Mouse (Mus musculus) liver, embryonic 12.5 days (tissue): ENCODE data around the gene Mettl5. TPM values are rescaled to one million over a fixed set of nuclear protein-coding genes. Genes with fewer than 3 reads are reported as not detected.

ENCODE experiments used
- ATAC-seq: fragments of 200-750 bp; cut with Nextera tagmentation; 2 replicates; pipeline ENCODE4 v1.8.0; 2017; ENCODE audit warnings: moderate number of reproducible peaks, mild to moderate bottlenecking, moderate library complexity
- H3K27ac ChIP-seq: fragments of 300-500 bp; sonication (generic); 2 replicates; pipeline ENCODE4 v1.5.1; 2016; ENCODE audit warnings: mild to moderate bottlenecking
- H3K27me3 ChIP-seq: fragments of 300-500 bp; sonication (generic); replicated peaks from 2 replicates; pipeline ENCODE4 v1.6.1; 2016; ENCODE audit warnings: mild to moderate bottlenecking, moderate library complexity
- H3K36me3 ChIP-seq: fragments of 300-500 bp; sonication (generic); 2 replicates; pipeline ENCODE4 v1.6.1; 2016; ENCODE audit warnings: mild to moderate bottlenecking, moderate library complexity
- H3K4me1 ChIP-seq: fragments of 300-500 bp; sonication (generic); 2 replicates; pipeline ENCODE4 v1.6.1; 2016
- H3K4me2 ChIP-seq: fragments of 300-500 bp; sonication (generic); 2 replicates; pipeline ENCODE4 v1.6.1; 2016; ENCODE audit warnings: mild to moderate bottlenecking, moderate library complexity
- H3K4me3 ChIP-seq: fragments of 300-500 bp; sonication (generic); 2 replicates; pipeline ENCODE4 v1.5.1; 2016; ENCODE audit warnings: mild to moderate bottlenecking, moderate library complexity
- H3K9ac ChIP-seq: fragments of 300-500 bp; sonication (generic); 2 replicates; pipeline ENCODE4 v1.6.1; 2016; ENCODE audit warnings: mild to moderate bottlenecking, moderate library complexity
- H3K9me3 ChIP-seq: fragments of 300-500 bp; sonication (generic); replicated peaks from 2 replicates; pipeline ENCODE4 v1.6.1; 2016; ENCODE audit warnings: mild to moderate bottlenecking, moderate library complexity
- WGBS: fragments of 180-500 bp; shearing (Covaris S2); methylation state at CpG from one replicate; pipeline ENCODE4 v1.1.7; 2016; ENCODE audit not compliant: insufficient replicate concordance; 5-methylcytosine and 5-hydroxymethylcytosine counted together
- polyA plus RNA-seq: library from polyadenylated mRNA; unstranded; fragments of >200 nt; fragmentation: Nextera tagmentation; extraction: Ambion mirVana; gene quantifications from 2 replicates; pipeline ENCODE4 v1.2.1, GENCODE M21; 2016

Mettl5 gene
- polyA plus RNA-seq, 1 experiment from 2014 or later, result 46.1 TPM

DNA sequence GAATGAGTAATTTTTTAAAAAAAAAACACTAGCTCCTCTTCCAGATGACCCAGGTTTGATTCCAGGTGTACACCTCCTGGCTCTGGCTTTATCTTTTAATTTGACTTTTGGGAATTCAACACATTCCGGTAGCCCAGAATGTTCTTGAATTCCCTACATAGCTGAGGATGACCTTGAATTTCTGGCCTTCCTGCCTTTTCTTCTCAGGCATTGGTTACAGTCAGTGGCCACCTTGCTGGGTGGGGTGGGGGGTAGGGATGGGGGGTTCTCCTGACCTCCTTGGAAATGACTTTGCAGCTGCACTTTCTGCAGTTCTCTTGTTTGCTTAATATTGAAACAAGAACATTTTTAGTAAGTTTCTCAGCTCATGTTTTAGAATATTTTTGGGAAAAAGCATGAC, 7.7 kb upstream of the Mettl5 start:
- Histone ChIP-seq H3K9ac (no peak overlapping the region), H3K4me2 (no peak overlapping the region), H3K36me3 (no peaks in the 10 kb centered on the region), H3K4me1 (peaks cover 26% of the 10 kb centered on the region), H3K27me3 (no peaks in the 10 kb centered on the region), H3K4me3 (no peak overlapping the region), H3K9me3 (no peaks in the 10 kb centered on the region), H3K27ac (no peak overlapping the region)
- ATAC-seq, result no peak
- 80% methylated on average over 1 of the region's 1 CpGs for WGBS

DNA sequence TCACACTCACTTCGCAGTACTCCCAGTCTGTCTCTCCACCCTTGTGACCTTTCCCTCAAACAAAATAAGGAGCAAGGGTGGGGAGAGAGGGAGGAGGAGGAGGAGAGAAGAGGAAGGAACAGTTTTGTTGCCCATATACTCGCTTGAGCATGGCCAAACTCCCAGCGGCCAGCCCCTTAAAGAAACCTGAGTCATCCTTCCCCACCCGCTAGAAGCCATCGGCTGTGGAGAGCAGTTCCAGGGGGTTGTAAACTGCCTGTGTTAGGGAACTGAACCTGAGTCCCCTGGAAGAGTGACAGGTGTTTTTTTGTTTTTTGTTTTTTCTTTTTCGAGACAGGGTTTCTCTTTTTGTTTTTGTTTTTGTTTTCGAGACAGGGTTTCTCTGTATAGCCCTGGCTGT, 5.4 kb upstream of the Mettl5 start:
- Histone ChIP-seq H3K4me1 (peaks cover 18% of the 10 kb centered on the region), H3K27ac (no peak overlapping the region), H3K4me2 (no peak overlapping the region), H3K9ac (no peak overlapping the region), H3K36me3 (no peaks in the 10 kb centered on the region), H3K9me3 (no peaks in the 10 kb centered on the region), H3K27me3 (no peaks in the 10 kb centered on the region), H3K4me3 (no peak overlapping the region)
- ATAC-seq, result peak; percentile 58; the same call in 1 of the 2 replicates
- WGBS, result 32% methylated on average over 7 of the region's 7 CpGs

DNA sequence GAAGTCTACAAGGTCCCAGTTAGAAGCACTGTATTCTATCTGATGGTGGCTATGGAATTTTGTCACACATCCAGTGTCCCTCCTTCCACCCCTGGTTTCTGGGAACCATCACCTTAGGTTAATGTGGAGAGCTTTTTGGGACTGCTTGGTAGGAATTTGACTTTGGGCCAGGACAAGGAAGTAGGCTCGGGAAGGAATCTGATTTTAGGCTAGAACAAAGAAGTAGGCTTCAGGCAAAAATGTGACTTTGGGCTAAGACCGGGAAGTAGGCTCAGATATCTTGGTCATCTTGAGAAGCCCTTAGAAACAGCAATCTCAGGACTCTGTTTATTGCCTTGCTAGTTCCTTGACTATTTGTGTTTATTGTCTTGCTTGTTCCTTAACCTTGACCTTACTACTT, 3.5 kb upstream of the Mettl5 start:
- ATAC-seq, result no peak
- no peaks in the 10 kb centered on the region for H3K36me3 ChIP-seq
- H3K4me1 ChIP-seq, result peaks cover 24% of the 10 kb centered on the region
- no peak overlapping the region for H3K27ac ChIP-seq
- H3K9me3 ChIP-seq, result no peaks in the 10 kb centered on the region
- no peaks in the 10 kb centered on the region for H3K27me3 ChIP-seq
- no peak overlapping the region for H3K4me3 ChIP-seq
- 63% methylated on average over 2 of the region's 2 CpGs for WGBS
- H3K4me2 ChIP-seq, result no peak overlapping the region
- no peak overlapping the region for H3K9ac ChIP-seq

DNA sequence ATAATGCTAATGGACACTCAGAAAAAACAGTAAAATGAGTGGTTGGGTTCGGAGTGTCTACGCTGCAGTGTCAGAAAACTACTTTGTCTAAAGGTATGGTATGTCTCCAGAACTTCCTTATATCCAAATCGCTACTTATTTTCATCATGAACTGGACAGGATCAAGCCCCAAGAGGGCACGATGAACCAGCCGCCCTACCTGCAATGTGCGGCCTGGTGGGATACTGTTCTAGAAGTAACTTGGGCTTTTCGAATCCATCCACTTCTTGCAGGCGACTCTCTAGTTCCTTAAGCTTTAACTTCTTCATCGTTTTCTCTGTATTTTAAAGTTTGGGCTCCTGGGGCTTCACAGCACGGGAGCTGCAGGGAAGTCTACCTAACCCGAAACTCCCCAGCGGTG, 365 bp downstream of the Mettl5 start:
- 2% methylated on average over 12 of the region's 12 CpGs for WGBS
- no peaks in the 10 kb centered on the region for H3K27me3 ChIP-seq
- H3K36me3 ChIP-seq, result peaks cover 6% of the 10 kb centered on the region
- no peaks in the 10 kb centered on the region for H3K9me3 ChIP-seq
- peak overlapping the region; percentile 86 for H3K9ac ChIP-seq
- peaks cover 18% of the 10 kb centered on the region for H3K4me1 ChIP-seq
- H3K27ac ChIP-seq, result peak overlapping the region; percentile 82
- H3K4me2 ChIP-seq, result peak overlapping the region; percentile 70
- H3K4me3 ChIP-seq, result peak overlapping the region; percentile 72
- ATAC-seq, result peak; percentile 58

DNA sequence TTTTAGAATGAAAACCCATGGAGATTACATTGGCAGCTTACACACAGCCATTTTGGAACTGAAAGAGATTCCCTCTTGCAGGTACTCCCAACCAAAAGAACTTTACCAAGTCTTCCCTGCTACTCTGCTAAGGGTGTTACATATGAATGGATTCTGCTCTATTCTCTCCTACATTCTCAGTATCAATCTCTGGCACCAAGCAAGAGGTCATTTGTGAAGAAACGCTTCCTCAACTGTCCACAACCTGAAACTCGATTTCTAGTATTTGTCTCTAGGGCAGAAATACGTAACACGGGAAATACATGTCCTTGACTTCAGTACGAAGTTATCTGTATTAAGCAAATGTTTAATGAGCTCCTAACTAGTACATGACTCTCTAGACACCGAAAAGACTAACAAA, 834 bp downstream of the Mettl5 start:
- peak overlapping the region; percentile 86 for H3K9ac ChIP-seq
- no peaks in the 10 kb centered on the region for H3K9me3 ChIP-seq
- no peak for ATAC-seq
- peaks cover 18% of the 10 kb centered on the region for H3K4me1 ChIP-seq
- H3K36me3 ChIP-seq, result peaks cover 10% of the 10 kb centered on the region
- WGBS, result 25% methylated on average over 6 of the region's 6 CpGs
- peak overlapping the region; percentile 82 for H3K27ac ChIP-seq
- peak overlapping the region; percentile 70 for H3K4me2 ChIP-seq
- H3K4me3 ChIP-seq, result peak overlapping the region; percentile 72
- no peaks in the 10 kb centered on the region for H3K27me3 ChIP-seq

DNA sequence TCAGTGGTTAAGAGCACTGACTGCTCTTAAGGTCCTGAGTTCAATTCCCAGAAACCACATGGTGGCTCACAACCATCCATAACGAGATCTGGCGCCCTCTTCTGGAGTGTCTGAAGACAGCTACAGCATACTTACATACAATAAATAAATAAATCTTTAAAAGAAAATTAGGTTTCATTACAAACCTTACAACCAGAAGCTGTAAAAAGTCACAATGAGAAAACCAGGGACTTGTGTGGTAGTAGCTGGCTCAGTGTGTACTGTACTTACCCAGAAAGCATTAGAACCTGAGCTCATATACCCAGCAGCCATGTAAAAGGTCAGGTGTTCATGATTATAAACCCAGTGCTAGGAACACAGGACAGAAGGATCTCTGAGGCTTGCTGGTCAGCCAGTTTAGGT, 1.4 kb downstream of the Mettl5 start:
- no peak for ATAC-seq
- peaks cover 18% of the 10 kb centered on the region for H3K4me1 ChIP-seq
- peak overlapping the region; percentile 72 for H3K4me3 ChIP-seq
- peaks cover 16% of the 10 kb centered on the region for H3K36me3 ChIP-seq
- no peaks in the 10 kb centered on the region for H3K27me3 ChIP-seq
- H3K4me2 ChIP-seq, result peak overlapping the region; percentile 70
- H3K9me3 ChIP-seq, result no peaks in the 10 kb centered on the region
- 26% methylated on average over 2 of the region's 2 CpGs for WGBS
- peak overlapping the region; percentile 82 for H3K27ac ChIP-seq
- H3K9ac ChIP-seq, result peak overlapping the region; percentile 86

DNA sequence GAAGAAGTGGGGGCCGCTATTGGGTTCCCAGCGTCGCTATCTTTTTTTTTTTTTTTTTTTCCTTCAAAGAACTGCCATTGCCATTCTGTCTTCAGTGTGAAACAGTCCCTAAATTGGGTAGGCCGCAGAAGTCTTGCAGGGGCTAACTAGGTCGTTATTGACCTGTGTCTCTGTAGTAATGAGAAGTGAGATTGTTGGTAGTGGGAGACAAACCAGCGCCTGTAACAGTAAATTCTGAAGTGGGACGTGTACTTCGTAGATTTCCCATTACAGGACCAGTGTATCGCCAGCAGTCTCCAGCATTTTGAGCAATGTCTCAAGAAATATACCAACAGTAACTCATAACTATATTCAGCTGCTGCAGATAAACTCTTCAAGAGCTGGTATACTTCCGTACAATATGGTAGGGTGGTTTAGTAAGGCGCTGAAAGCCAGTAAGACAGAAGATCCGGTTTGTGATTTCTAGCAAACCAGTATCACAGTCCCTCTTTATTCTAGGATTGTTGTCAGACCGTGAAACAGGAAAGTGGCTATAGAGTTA, 23.2 kb downstream of the Mettl5 start:
- Histone ChIP-seq H3K9me3 (no peaks in the 10 kb centered on the region), H3K27me3 (no peaks in the 10 kb centered on the region), H3K4me3 (peak overlapping the region; percentile 100), H3K27ac (peak overlapping the region; percentile 92), H3K4me2 (peak overlapping the region; percentile 76), H3K9ac (peak overlapping the region; percentile 99), H3K36me3 (peaks cover 30% of the 10 kb centered on the region), H3K4me1 (peaks cover 29% of the 10 kb centered on the region)
- 2% methylated on average over 13 of the region's 13 CpGs for WGBS
- ATAC-seq, result no peak

DNA sequence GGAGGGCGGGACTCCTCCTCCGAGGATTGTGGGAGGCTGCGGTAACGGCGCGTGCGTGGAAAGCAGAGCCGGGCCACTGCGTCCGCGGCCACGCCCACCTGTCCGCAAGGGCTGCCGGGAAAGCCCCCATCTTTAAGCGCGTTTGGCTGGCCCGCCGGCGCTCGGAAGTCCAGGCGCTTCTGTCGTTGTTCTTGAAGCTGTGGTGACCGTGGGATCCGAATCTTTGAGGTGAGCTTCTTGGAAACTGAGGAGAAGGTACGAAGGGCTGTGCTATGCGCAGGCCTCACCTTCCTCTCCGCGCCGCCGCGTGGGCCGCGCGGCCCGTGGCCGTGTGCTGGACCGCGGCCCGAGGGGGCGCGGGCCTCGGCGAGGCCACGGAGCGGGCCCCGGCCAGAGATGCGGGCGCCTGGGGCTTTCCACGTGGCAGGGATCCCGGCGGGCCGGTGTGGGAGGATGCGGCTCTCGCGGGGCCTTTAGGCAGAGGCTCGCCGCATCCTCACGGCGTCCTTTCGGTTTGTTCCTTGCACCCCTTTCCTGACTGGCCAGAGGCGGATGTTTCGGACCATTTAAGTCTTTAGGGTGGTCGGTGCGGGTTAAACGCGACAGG, 23.8 kb downstream of the Mettl5 start, which contains the start of gene Ssb:
Gene Ssb, plus strand, starts transcription at position 78 of the 607 bp plus-strand sequence.
- H3K27ac ChIP-seq, result peak within 1 kb of the TSS; percentile 92
- H3K4me3 ChIP-seq, result peak within 1 kb of the TSS; percentile 100
- H3K9me3 ChIP-seq, result no peaks in the 10 kb centered on the region
- H3K4me2 ChIP-seq, result peak within 1 kb of the TSS; percentile 76
- peak within 1 kb of the TSS; percentile 99 for H3K9ac ChIP-seq
- H3K4me1 ChIP-seq, result peaks cover 32% of the 10 kb centered on the region
- H3K36me3 ChIP-seq, result peaks cover 25% of the 10 kb centered on the region
- WGBS, result under 1% methylated on average over 66 of the region's 66 CpGs
- H3K27me3 ChIP-seq, result no peaks in the 10 kb centered on the region
- peak; percentile 95 for ATAC-seq

DNA sequence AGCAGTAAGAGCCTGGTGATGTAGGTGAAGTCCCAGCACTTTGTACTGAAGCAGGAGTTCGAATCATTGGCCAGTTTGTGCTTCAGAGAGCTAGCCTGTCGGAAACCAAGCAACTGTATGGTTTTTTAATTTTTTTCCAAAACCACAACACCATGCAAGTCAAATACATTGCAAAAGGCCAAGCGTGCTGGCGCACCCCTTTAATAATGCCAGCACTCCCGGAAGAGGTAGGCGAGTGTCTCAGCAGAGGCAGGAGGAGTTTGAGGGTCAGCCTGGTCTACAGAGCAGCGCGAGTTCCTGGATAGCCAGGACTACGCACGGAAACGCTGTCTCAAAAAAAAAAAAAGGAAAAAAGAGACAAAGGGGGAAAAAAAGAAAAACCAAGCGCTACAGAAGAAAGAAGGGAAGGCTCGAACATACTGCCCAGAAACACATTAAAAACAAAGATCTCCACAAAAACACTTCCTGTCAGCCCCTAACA, 24.4 kb downstream of the Mettl5 start:
- WGBS, result 5% methylated on average over 13 of the region's 13 CpGs
- Histone ChIP-seq H3K9me3 (no peaks in the 10 kb centered on the region), H3K9ac (peak overlapping the region; percentile 99), H3K4me3 (peak overlapping the region; percentile 100), H3K4me2 (peak overlapping the region; percentile 76), H3K27me3 (no peaks in the 10 kb centered on the region), H3K27ac (peak overlapping the region; percentile 92), H3K36me3 (peaks cover 20% of the 10 kb centered on the region), H3K4me1 (peaks cover 38% of the 10 kb centered on the region)
- peak; percentile 78 for ATAC-seq

DNA sequence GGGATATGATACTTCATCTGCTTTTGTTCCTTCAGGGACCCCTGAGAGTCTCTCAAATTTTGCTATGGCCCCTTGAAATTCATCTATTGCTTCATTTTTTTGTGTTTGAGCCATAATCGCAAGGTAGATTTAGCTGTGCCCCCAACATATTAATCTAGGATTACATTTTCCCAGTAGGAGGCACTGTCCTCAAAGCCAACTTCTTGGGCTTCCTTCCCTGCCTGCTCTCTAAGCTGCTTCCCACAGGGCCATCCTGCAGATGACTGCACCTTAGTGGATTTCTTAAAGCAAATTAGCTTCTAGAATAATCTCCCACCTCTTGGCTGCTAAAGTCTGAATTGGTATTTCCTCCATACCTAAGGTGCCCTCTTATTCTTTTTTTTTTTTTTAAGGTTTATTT, 27.5 kb downstream of the Mettl5 start:
- peaks cover 37% of the 10 kb centered on the region for H3K4me1 ChIP-seq
- H3K27ac ChIP-seq, result no peak overlapping the region
- no peaks in the 10 kb centered on the region for H3K9me3 ChIP-seq
- WGBS, result 62% methylated on average over 1 of the region's 1 CpGs
- H3K4me2 ChIP-seq, result no peak overlapping the region
- no peak overlapping the region for H3K9ac ChIP-seq
- H3K27me3 ChIP-seq, result no peaks in the 10 kb centered on the region
- no peaks in the 10 kb centered on the region for H3K36me3 ChIP-seq
- no peak overlapping the region for H3K4me3 ChIP-seq
- ATAC-seq, result no peak

DNA sequence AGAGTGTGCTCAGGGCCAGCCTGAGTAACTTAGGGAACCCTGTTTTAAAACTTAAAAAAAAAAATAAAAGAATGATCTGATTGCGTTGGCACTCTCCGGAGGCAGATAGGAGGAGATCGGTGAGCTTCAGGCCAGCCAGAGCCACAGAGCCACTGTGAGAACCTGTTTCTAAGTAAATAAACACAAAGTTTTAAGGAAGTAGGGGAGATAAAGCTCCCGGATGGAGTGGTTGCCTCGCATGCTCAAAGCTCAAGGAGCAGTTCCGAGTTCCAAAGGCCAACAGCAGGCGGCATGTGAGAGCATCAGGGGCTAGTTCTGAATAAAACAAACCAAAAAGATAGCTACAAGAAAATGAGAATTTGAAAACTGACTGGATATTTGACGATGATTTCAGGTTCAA, 29.0 kb downstream of the Mettl5 start:
- no peak overlapping the region for H3K4me2 ChIP-seq
- H3K9ac ChIP-seq, result no peak overlapping the region
- WGBS, result 26% methylated on average over 8 of the region's 8 CpGs
- H3K36me3 ChIP-seq, result no peaks in the 10 kb centered on the region
- H3K4me3 ChIP-seq, result no peak overlapping the region
- H3K27ac ChIP-seq, result no peak overlapping the region
- H3K27me3 ChIP-seq, result no peaks in the 10 kb centered on the region
- no peak for ATAC-seq
- H3K4me1 ChIP-seq, result peaks cover 38% of the 10 kb centered on the region
- H3K9me3 ChIP-seq, result no peaks in the 10 kb centered on the region

DNA sequence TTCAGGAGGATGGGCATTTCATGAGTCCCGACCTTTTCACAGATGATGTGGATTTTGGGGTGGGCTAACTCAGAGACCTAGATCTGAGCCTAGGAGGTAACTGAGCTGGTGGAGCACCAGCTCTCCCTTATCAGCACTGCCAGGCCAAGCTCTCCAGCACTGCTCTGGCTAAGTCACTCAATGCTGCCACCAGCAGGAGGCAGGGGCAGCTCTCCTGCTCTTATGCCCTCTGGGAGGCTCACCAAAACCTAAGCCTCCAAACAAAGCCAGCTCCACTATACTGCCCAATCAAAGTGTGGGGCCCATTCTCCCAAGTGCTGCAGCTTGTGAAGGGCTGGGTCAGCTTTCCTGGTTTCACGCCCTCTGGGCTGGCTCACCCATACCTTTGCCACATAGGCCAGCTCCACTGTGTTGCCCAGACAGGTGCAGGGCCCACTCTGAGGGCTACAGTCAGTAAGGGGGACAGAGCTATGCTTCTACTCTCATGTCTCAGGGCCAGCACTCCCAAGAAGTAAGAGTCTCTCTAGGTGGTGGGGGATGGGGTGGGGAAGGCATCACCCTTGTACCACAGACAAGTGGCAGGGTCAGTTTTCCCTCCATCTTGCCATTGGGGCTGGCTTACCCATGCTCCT, 33.9 kb downstream of the Mettl5 start:
- WGBS, result 53% methylated on average over 2 of the region's 2 CpGs
- peaks cover 30% of the 10 kb centered on the region for H3K4me1 ChIP-seq
- H3K27me3 ChIP-seq, result no peaks in the 10 kb centered on the region
- no peak overlapping the region for H3K9ac ChIP-seq
- no peak overlapping the region for H3K27ac ChIP-seq
- no peak overlapping the region for H3K4me2 ChIP-seq
- peak; percentile 84 for ATAC-seq
- no peaks in the 10 kb centered on the region for H3K36me3 ChIP-seq
- no peak overlapping the region for H3K4me3 ChIP-seq
- no peaks in the 10 kb centered on the region for H3K9me3 ChIP-seq
